Comparison of ENCODE assay signal across 10 mouse cellular contexts in genomic region chr13:98656034-98656471, GRCm38 (mm10). TPM values are rescaled to one million over a fixed set of nuclear protein-coding genes. Genes with fewer than 3 reads are reported as not detected.
DNase-seq lines count a peak whose midpoint lies in the region.
"Had no signal": no experiment of that assay in that cellular context is flagged by ENCODE, and none has a peak within 500 bp of the region (broad histone marks: within the 10 kb centered on the region; RNA-seq: fewer than 3 reads in every experiment).

No protein-coding gene starts in this region.

- DNase-seq in kidney, adult 11 months = peak; percentile 63
- no peak for DNase-seq in kidney, postnatal 4 days
- peak; percentile 56 for DNase-seq in MN1 (ENCODE audit: low spot score)
- DNase-seq in brain, adult 2 months (ENCODE audit: low read depth, low spot score) = peak; percentile 78
- DNase-seq in left cerebral cortex, postnatal 25 days (ENCODE audit: low spot score in 2 of 2) = peak; percentile 32 to 69
- no peak for DNase-seq in thymus, postnatal 25 days
- DNase-seq in cerebellum, adult 11-12 months = no peak
- DNase-seq: cerebellum, adult 9-11 months; heart, adult 18-20 months; thymus, postnatal 36 days had no signal

- intact Hi-C loops in left cerebral cortex, postnatal 25 days (cut with DNase I) = no loop called here

RNA-seq across cellular contexts. Expression of gene Tmem174, which starts 18.8 kb away (rescaled TPM):
- total RNA-seq in left cerebral cortex, postnatal 25 days (2021) = under 1 TPM in 1 of 2 experiments, not detected in 1; 0.23 TPM
- total RNA-seq: heart, adult 18-20 months had no signal

RNA-seq across cellular contexts. Expression of gene Tmem171, which starts 38.6 kb away (rescaled TPM):
- total RNA-seq in left cerebral cortex, postnatal 25 days (2021) = not detected

Comparison
In these comparisons a context has a peak if more than half of its experiments do, and no peak if none do; other contexts are left out.
1. DNase-seq: peak in kidney, adult 11 months (single experiment), MN1 (single experiment), brain, adult 2 months (single experiment) and left cerebral cortex, postnatal 25 days (2 of 2); none in kidney, postnatal 4 days (0 of 2), thymus, postnatal 25 days (single experiment) and cerebellum, adult 11-12 months (single experiment).